Mouse (Mus musculus) layer of hippocampus, adult 9-10 months (tissue): ENCODE results near the gene Katna1.

Experiments
- DNase-seq: peaks from one replicate; pipeline ENCODE4 v3.0.0; 2022; ENCODE audit warnings: low spot score

Katna1 gene

GRCm38 (mm10) chr10:7779751-7780237, 54.0 kb downstream of the Katna1 start:
- DNase-seq: no peak

DNA sequence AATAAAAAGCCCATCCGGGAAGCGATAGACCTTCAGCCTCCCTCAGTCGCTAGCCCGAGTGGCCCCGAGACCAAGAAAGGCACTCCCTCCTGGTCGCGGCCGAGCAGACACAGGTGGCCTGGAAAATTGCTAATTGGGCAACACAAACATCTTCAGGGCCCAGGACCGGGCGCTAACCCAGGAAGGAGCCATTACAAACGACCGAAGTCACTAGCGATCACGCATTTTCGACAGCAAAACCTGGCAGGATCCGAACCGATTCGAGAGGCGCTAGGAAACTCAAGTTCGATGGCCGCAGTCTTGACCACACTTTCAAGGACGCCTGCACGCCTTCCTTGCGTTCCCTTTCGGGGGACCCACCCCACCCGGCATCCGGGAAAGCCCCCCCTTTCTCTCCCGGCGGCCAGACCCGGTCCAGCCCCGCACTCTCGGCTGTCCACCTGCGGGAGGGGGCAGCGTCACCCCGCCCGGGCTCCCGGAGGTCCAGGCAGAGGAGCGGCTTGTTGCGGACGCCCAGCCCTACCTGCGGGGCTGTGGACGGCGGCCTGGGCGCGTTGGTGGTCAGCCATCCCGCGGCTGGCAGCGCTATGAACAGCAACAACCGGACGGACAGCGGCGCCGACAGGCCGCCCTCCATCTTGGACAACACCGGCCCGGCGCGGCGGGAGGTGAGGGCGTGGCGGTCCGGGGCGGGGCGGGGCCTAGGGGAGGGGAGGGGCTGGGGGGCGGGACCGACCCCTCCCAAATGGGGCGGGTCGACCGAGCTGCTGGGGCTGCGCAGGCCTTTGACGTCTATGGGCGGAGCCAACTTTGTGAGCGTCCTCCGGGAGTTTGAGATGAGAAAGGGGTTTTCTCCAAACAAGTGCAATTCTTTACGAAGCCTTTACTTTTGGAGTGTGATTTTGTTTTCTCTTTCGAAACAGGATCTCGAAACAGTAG, 54.7 kb downstream of the Katna1 start:
- DNase-seq: peak; percentile 52

GRCm38 (mm10) chr10:7781214-7781613, 55.4 kb downstream of the Katna1 start:
- DNase-seq: no peak

DNA sequence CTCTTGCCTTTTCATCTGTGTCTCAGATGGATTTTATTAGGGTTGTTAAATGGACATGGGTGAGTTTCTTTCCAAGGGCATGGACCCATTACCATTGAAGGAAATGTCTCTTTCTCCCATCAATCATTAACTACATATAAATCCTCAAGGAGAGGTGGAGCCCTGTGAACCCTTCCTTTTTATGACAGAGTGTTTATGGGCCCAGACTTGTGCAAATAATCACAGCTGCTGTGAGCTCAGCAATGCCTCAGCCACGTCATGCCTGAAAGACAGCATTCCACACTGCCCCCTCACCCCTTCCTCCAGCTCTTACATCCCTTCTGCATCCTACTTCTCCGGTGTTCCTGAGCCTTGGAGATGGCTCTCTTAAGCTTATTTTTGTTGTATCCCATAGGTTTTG, 61.5 kb downstream of the Katna1 start:
- DNase-seq: no peak

GRCm38 (mm10) chr10:7792254-7792750, 66.5 kb downstream of the Katna1 start:
- no peak for DNase-seq

GRCm38 (mm10) chr10:7792751-7793385, 67.1 kb downstream of the Katna1 start, which contains the start of the genes Ginm1 and Ppil4:
Gene Ginm1 (minus strand): TSS chr10:7792824.
Gene Ppil4 (plus strand): TSS chr10:7792891.
- peak; percentile 72 for DNase-seq

GRCm38 (mm10) chr10:7801258-7801657, 75.5 kb downstream of the Katna1 start:
- DNase-seq: no peak

DNA sequence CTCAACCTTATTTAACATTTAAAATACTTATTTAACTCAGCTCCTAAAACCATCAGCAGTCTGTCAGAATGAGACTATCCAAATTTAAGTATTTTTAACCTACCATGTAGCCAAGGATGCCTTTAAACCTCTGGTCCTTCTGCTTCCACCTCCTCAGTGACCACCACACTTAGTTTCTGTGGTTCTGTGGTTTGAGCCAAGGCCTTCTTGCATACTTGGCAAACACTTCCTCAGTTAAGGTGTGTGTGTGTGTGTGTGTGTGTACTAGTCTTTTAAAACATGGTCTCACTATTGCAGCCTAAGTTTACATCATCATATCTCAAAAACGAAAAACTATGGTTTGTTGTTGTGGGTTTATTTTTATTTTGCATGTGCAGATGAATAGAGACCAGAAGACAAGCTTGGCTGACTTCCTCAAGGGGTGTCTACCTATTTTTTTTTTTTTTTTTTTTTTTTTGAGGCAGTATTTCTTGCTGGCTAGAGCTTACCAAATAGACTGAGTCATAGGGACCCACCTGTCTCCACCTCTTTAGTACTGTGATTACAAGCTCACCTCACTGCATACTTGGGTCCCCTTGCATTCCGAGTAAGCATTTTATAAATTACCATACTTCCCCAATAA, 76.8 kb downstream of the Katna1 start:
- DNase-seq: no peak

DNA sequence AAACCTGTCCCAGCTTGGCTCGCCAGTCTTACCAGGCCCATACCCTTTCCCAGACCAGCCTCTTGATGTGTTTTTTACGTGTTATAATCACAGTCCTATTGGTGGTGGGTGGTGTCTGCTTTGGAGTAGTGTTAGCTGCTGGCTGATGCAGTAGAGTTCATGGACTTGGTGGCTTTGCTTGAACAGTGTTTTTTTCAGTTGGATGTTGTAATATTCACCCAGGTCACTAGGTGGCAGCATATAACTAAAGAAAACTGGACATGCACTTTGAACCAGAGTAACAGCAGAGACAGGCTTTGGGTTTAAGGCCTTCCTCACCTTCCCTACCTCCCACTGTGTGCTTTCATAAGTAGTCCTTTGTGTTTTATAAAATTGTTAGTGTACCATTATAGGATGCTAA, 84.1 kb downstream of the Katna1 start:
- peak; percentile 45 for DNase-seq
